Mouse (Mus musculus): ENCODE measurements around the gene Nkpd1.

Gene Nkpd1

DNA sequence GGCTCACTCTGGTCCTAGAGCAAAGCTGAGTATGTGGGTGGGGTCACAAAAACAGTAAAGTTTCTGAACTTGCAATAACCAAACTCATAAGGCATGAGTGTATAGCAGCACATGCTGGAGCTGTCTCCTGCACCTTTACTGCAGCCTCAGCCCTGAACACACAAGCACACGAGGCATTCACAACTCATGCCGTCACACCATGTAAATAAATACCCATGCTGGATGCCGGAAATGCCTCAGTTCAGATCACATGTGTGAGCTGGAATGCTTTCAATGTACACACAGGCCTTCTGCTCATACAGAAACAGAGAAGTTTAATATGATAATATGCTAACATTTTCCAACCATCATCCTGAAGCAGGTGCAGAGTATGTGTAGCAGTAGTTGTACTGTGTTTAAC is 28.4 kb downstream of the Nkpd1 start:
- DNase-seq (ENCODE audit: inconsistent ontology term) = no peak

- no peak for DNase-seq (ENCODE audit: inconsistent ontology term)
Observed at GRCm38 (mm10) chr7:19547344-19547969, 29.8 kb downstream of the Nkpd1 start.

GRCm38 (mm10) chr7:19549394-19549793 is 31.8 kb downstream of the Nkpd1 start:
- DNase-seq (ENCODE audit: inconsistent ontology term) = no peak

DNA sequence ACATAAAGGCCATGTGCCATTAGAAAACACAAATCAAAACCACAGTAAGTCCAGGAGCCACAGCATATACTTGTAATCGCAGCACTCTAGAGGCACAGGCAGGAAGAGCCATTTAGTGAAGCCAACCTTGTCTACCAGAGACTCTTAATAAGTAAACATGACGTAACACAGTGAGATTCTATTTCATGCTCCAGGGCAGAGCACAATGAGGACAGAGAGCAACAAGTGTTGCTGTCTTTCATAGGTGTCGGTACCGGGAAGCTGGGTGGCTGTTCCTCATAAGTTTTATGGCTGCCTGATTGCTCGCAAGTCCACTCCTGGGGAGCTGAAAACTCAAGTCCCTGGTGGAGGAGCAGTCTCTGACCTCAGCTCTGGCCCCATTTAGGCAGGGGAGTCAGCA is 34.0 kb downstream of the Nkpd1 start:
- no peak for DNase-seq (ENCODE audit: inconsistent ontology term)

GRCm38 (mm10) chr7:19552443-19552842 is 34.8 kb downstream of the Nkpd1 start:
- no peak for DNase-seq (ENCODE audit: inconsistent ontology term)

DNA sequence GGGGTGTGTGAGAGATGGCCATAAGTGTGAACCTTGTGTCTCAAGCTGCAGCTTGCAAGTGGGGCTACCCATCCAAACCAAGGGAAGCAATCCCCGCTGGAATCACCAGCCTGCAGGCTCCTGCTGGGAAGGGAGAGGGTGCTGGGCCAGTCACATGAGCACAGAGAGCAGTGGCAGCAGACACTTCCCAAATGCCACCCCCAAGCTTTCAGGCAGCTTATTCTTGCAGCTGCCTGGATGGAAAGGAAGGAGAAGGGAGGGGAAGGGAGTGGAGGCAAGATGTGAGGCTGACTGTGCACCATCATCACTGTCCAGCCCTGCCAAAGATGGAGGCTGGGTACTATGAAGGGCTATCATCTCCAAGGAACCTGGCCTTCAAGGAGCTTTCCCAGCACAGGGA is 36.5 kb downstream of the Nkpd1 start:
- DNase-seq (ENCODE audit: inconsistent ontology term) = no peak

DNA sequence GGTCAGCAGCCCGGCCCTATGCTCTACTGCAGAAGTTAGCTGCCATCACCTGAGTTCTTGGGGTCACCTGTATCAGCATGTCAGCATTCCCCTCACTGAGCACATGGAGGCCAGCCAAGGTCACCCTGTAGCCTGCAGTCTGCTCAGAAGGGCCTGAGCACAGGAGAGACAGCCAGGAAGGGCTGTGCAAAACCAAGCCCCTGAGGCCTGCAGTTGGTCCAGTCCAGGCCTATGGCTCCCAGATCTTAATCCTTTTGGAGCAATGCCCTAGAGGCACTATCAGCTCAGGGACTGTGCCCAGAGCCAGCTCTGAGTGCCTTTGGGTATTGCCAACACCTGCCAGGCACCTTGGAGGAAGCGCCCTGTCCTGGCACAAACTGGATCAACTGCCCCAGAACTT is 39.4 kb downstream of the Nkpd1 start:
- no peak for DNase-seq (ENCODE audit: inconsistent ontology term)

DNA sequence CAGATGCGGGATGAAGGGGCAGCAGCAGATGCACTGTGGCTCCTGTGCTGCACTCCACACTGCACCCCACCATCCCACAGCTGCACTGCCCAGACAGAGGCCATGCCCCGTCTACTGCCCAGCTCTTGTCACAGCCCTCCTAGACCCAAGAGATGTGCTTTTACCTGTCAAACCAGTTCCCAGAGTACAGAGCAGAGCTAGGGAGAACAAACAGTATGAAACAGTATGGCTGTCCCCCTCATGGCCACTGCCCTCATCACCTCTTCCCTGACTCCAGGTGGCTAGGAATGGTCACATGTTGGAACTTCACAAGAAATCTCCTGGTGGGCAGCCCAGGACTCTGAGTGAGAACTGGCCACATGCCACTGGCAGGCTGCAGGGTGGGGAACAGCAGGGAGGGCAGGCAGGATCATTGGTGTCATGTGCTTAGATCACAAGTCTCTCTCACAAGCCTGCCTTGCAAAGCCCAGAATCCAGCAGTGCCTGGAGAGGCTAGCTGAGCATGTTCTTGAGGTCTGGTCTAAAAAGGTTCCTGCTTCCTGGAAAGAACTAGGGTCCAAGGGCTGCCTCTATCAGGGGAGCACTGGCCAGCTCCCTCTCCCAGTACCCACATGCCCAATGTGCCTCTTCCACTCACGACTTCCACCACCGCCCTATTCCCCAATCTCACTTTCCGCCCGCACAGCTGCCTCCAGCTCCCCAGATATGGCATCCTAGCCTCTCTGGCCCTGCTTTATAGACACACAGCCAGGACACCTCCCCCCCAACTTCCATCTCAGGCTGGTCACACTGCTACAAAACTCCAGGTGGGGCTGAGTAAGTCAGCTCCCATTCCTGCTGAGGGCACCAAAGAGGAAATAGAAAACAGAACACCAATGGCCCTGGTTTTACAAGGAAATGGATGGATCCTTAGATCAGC is 40.6 kb downstream of the Nkpd1 start:
- DNase-seq (ENCODE audit: inconsistent ontology term) = no peak

DNA sequence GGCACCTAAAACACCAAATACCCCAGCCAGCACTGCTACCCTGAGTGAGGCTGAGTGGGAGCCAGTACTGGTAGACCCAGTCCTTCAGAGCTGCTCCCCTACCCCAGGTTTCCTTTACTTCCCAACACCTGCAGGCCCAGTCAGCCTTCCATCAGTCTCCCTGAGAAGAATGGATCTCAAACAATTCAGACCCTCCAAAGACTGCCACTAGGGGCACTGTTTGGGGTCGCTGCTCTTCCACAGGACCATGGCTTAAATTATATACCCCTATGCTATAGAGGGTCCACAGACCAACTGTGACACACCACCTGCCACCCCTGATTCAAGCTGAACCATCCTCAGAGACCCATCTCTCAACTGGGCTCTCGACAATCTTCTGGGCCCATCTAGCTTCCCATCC is 41.3 kb downstream of the Nkpd1 start:
- no peak for DNase-seq (ENCODE audit: inconsistent ontology term)

- DNase-seq (ENCODE audit: inconsistent ontology term) = peak; percentile 94
Observed at GRCm38 (mm10) chr7:19560491-19561260, 43.0 kb downstream of the Nkpd1 start.

- DNase-seq (ENCODE audit: inconsistent ontology term) = peak; percentile 33
Observed at GRCm38 (mm10) chr7:19561431-19561764, 43.8 kb downstream of the Nkpd1 start.

DNA sequence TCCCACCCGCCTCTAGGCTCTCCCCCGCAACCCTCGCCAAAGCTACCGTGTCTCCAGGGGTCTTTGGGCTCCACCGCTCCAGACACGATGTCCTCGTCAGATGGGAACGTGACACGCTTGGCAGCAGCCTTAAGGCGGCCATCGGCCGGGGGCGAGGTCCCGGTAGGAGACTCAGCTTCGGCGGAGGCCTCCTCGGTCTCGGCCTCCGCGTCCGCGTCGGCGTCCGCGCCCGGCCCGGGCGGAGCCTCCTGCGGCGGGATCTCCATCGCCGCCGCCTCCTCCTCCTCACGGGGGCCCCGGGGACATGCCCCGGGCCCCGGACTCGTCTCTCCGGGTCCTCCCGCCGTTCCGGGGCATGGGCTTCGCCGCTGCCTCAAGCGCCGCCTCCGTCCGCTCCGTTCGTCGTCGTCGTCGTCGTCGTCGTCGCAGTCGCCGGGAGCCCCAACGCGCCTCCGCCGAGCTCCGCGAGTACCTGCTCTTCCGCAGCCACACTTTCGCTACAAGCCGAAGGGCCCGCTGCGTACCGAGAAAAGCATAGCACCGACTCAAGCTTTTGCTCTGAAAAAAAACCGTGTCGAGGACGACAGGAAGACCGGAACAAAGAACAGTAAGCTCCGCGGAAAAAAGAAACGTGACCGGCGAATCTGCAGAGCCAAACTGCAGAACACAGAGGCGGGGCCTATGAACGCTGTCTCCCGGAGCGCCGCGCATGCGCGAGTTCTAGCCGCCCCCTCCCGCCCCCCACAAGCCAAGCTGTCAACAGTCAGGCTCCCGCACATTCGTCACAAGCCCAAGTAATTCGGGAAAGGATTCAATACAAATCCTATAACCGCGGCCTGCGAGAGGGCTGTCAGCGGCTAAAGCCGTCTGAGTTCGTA is 44.4 kb downstream of the Nkpd1 start:
- peak; percentile 96 for DNase-seq (ENCODE audit: inconsistent ontology term)

GRCm38 (mm10) chr7:19562643-19563410 is 45.2 kb downstream of the Nkpd1 start, which contains the start of gene Ppp1r37:
TSS of gene Ppp1r37 (minus strand) at chr7:19563076.
- DNase-seq (ENCODE audit: inconsistent ontology term) = peak; percentile 64

- DNase-seq (ENCODE audit: inconsistent ontology term) = no peak
Observed at GRCm38 (mm10) chr7:19563884-19564283, 46.2 kb downstream of the Nkpd1 start.

DNA sequence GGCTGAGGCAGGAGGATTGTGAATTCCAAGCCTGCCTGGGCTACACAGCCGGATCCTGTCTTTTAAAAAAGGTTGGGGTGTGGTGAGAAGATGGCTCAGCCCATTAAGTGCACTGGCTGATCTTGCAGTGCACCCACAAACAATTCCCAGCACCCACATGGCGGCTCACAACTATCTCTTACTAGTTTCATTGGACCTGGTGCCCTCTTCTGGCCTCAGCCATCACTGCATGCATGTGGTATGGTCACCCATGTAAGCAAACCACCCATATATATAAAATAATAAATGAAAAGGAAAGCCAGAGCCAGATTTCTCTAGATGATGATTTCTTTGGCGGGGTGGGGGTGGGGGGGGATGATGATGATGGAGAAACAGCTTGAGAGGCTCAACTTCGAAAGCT is 46.8 kb downstream of the Nkpd1 start:
- DNase-seq (ENCODE audit: inconsistent ontology term) = no peak

GRCm38 (mm10) chr7:19565803-19566202 is 48.2 kb downstream of the Nkpd1 start:
- no peak for DNase-seq (ENCODE audit: inconsistent ontology term)

DNA sequence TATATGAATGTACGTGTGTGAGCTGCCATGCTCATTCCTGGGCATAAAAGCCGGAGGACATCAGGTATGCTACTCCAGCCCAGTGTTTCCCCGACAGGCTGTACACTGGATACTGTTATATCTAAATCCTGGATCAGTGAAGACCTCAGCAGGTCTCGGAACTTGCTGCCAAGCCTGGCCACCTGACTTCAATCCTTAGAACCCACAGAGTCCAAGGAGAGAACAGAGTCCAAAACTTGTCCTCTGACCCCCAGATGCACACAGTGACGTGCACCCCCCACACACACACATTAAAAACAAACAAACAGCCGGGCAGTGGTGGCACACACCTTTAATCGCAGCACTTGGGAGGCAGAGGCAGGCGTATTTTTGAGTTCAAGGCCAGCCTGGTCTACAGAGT is 49.8 kb downstream of the Nkpd1 start:
- no peak for DNase-seq (ENCODE audit: inconsistent ontology term)

DNA sequence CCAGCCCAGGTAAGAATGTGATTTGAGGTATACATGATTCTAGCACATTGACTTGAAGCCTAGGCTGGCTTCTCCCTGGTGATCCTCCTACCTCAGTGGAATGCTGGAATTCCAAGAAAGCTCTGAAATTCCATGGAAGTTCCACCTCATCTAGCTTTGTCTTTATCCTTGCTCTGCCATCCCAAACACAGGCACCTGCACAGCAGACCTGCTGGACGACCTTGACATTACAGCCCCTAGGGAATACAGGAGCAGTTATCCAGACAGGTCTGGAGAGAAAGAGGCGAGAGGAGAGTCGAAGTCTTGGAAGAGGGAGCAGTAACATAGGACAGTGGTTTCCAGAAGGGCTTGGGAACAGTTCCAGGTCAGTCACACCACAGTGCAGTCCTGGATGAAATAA is 52.0 kb downstream of the Nkpd1 start:
- no peak for DNase-seq (ENCODE audit: inconsistent ontology term)

- DNase-seq (ENCODE audit: inconsistent ontology term) = peak; percentile 94
Observed at GRCm38 (mm10) chr7:19572926-19573775, 55.5 kb downstream of the Nkpd1 start.

- no peak for DNase-seq (ENCODE audit: inconsistent ontology term)
Observed at GRCm38 (mm10) chr7:19573776-19574140, 56.1 kb downstream of the Nkpd1 start.
